Mouse (Mus musculus): Measurements from ENCODE around the gene Adgrf4. TPM values are rescaled to one million over a fixed set of nuclear protein-coding genes. Genes with fewer than 3 reads are reported as not detected.

The Adgrf4 gene
- polyA plus RNA-seq (2015; fragmentation: Nextera tagmentation; extraction: Ambion mirVana): 0.08 TPM in 1 of 2 replicates, not detected in the other

- H3K9ac ChIP-seq: no peak within 1 kb of the TSS
- H3K27ac ChIP-seq (replicated peaks): no peak within 1 kb of the TSS
- no peaks in the 10 kb centered on the region for H3K4me1 ChIP-seq
- H3K4me2 ChIP-seq: no peak within 1 kb of the TSS
- no peaks in the 10 kb centered on the region for H3K36me3 ChIP-seq
- no peak for ATAC-seq (ENCODE audit: extremely low read depth, insufficient number of reproducible peaks, low FRiP score, low TSS enrichment)
- H3K9me3 ChIP-seq: no peaks in the 10 kb centered on the region
- H3K27me3 ChIP-seq (replicated peaks): no peaks in the 10 kb centered on the region
- no peak within 1 kb of the TSS for H3K4me3 ChIP-seq
- WGBS: 68% methylated on average over 10 of the region's 10 CpGs
Observed at GRCm38 (mm10) chr17:42692136-42692535, at the start of gene Adgrf4. Adgrf4 (minus strand) TSS chr17:42692284.

- Histone ChIP-seq H3K9me3 (no peaks in the 10 kb centered on the region), H3K27ac (replicated peaks) (0 out of 2 replicates have a peak within 1 kb of the TSS, but pooled peaks have one; percentile 40), H3K9ac (no peak within 1 kb of the TSS), H3K4me3 (peak within 1 kb of the TSS; percentile 8; the same call in 1 of the 2 replicates), H3K4me1 (peaks cover 16% of the 10 kb centered on the region), H3K36me3 (no peaks in the 10 kb centered on the region), H3K4me2 (peak within 1 kb of the TSS; percentile 55), H3K27me3 (replicated peaks) (no peaks in the 10 kb centered on the region)
- WGBS: 12% methylated on average over 7 of the region's 7 CpGs
- no peak for ATAC-seq (ENCODE audit: extremely low read depth, insufficient number of reproducible peaks, low FRiP score, low TSS enrichment)
Observed at GRCm38 (mm10) chr17:42741801-42742217, 49.7 kb upstream of the Adgrf4 start, which contains the start of gene Adgrf2. Adgrf2 (minus strand) TSS chr17:42742179.

- H3K9ac ChIP-seq: no peak overlapping the region
- ATAC-seq (ENCODE audit: extremely low read depth, insufficient number of reproducible peaks, low FRiP score, low TSS enrichment): no peak
- no peak overlapping the region for H3K27ac ChIP-seq (replicated peaks)
- peaks cover 16% of the 10 kb centered on the region for H3K4me1 ChIP-seq
- H3K27me3 ChIP-seq (replicated peaks): no peaks in the 10 kb centered on the region
- WGBS: 73% methylated on average over 6 of the region's 6 CpGs
- no peaks in the 10 kb centered on the region for H3K36me3 ChIP-seq
- no peak overlapping the region for H3K4me3 ChIP-seq
- H3K9me3 ChIP-seq: no peaks in the 10 kb centered on the region
- no peak overlapping the region for H3K4me2 ChIP-seq
Observed at GRCm38 (mm10) chr17:42738794-42739193, 46.7 kb upstream of the Adgrf4 start.

- H3K4me1 ChIP-seq: no peaks in the 10 kb centered on the region
- 55% methylated on average over 3 of the region's 3 CpGs for WGBS
- H3K27me3 ChIP-seq (replicated peaks): no peaks in the 10 kb centered on the region
- no peaks in the 10 kb centered on the region for H3K9me3 ChIP-seq
- H3K9ac ChIP-seq: no peak overlapping the region
- ATAC-seq (ENCODE audit: extremely low read depth, insufficient number of reproducible peaks, low FRiP score, low TSS enrichment): no peak
- no peak overlapping the region for H3K27ac ChIP-seq (replicated peaks)
- H3K4me3 ChIP-seq: no peak overlapping the region
- H3K36me3 ChIP-seq: no peaks in the 10 kb centered on the region
- H3K4me2 ChIP-seq: no peak overlapping the region
Observed at GRCm38 (mm10) chr17:42717161-42717560, 25.1 kb upstream of the Adgrf4 start.

- Histone ChIP-seq H3K9ac (no peak overlapping the region), H3K4me2 (no peak overlapping the region), H3K9me3 (no peaks in the 10 kb centered on the region), H3K4me3 (no peak overlapping the region), H3K27me3 (replicated peaks) (no peaks in the 10 kb centered on the region), H3K27ac (replicated peaks) (no peak overlapping the region), H3K4me1 (no peaks in the 10 kb centered on the region), H3K36me3 (no peaks in the 10 kb centered on the region)
- WGBS: 90% methylated on average over 7 of the region's 7 CpGs
- ATAC-seq (ENCODE audit: extremely low read depth, insufficient number of reproducible peaks, low FRiP score, low TSS enrichment): no peak
Observed at GRCm38 (mm10) chr17:42714991-42715390, 22.9 kb upstream of the Adgrf4 start.

- Histone ChIP-seq H3K36me3 (no peaks in the 10 kb centered on the region), H3K4me2 (no peak overlapping the region), H3K9me3 (no peaks in the 10 kb centered on the region), H3K4me3 (no peak overlapping the region), H3K9ac (no peak overlapping the region), H3K4me1 (no peaks in the 10 kb centered on the region), H3K27me3 (replicated peaks) (no peaks in the 10 kb centered on the region), H3K27ac (replicated peaks) (no peak overlapping the region)
- ATAC-seq (ENCODE audit: extremely low read depth, insufficient number of reproducible peaks, low FRiP score, low TSS enrichment): no peak
- 82% methylated on average over 7 of the region's 7 CpGs for WGBS
Observed at GRCm38 (mm10) chr17:42710717-42711116, 18.6 kb upstream of the Adgrf4 start.

- no peaks in the 10 kb centered on the region for H3K4me1 ChIP-seq
- no peaks in the 10 kb centered on the region for H3K36me3 ChIP-seq
- WGBS: 68% methylated on average over 4 of the region's 4 CpGs
- no peak for ATAC-seq (ENCODE audit: extremely low read depth, insufficient number of reproducible peaks, low FRiP score, low TSS enrichment)
- H3K9me3 ChIP-seq: no peaks in the 10 kb centered on the region
- H3K4me2 ChIP-seq: no peak overlapping the region
- no peak overlapping the region for H3K27ac ChIP-seq (replicated peaks)
- H3K9ac ChIP-seq: no peak overlapping the region
- H3K27me3 ChIP-seq (replicated peaks): no peaks in the 10 kb centered on the region
- no peak overlapping the region for H3K4me3 ChIP-seq
Observed at GRCm38 (mm10) chr17:42705611-42706010, 13.5 kb upstream of the Adgrf4 start.

GRCm38 (mm10) chr17:42702198-42702597 is 10.1 kb upstream of the Adgrf4 start:
- ATAC-seq (ENCODE audit: extremely low read depth, insufficient number of reproducible peaks, low FRiP score, low TSS enrichment): no peak
- Histone ChIP-seq H3K27me3 (replicated peaks) (no peaks in the 10 kb centered on the region), H3K4me2 (no peak overlapping the region), H3K4me3 (no peak overlapping the region), H3K27ac (replicated peaks) (no peak overlapping the region), H3K36me3 (no peaks in the 10 kb centered on the region), H3K4me1 (no peaks in the 10 kb centered on the region), H3K9ac (no peak overlapping the region), H3K9me3 (no peaks in the 10 kb centered on the region)
- 83% methylated on average over 9 of the region's 9 CpGs for WGBS

- H3K4me1 ChIP-seq: no peaks in the 10 kb centered on the region
- H3K27ac ChIP-seq (replicated peaks): no peak overlapping the region
- WGBS: 66% methylated on average over 4 of the region's 4 CpGs
- no peak overlapping the region for H3K9ac ChIP-seq
- no peak overlapping the region for H3K4me3 ChIP-seq
- ATAC-seq (ENCODE audit: extremely low read depth, insufficient number of reproducible peaks, low FRiP score, low TSS enrichment): no peak
- no peaks in the 10 kb centered on the region for H3K27me3 ChIP-seq (replicated peaks)
- H3K36me3 ChIP-seq: no peaks in the 10 kb centered on the region
- no peaks in the 10 kb centered on the region for H3K9me3 ChIP-seq
- H3K4me2 ChIP-seq: no peak overlapping the region
Observed at GRCm38 (mm10) chr17:42694730-42695129, 2.6 kb upstream of the Adgrf4 start.

GRCm38 (mm10) chr17:42690531-42690930 is 1.6 kb downstream of the Adgrf4 start:
- no peaks in the 10 kb centered on the region for H3K9me3 ChIP-seq

GRCm38 (mm10) chr17:42658634-42659422 is 33.3 kb downstream of the Adgrf4 start:
- 16% methylated on average over 14 of the region's 14 CpGs for WGBS
- no peak for ATAC-seq (ENCODE audit: extremely low read depth, insufficient number of reproducible peaks, low FRiP score, low TSS enrichment)
- 0 out of 2 replicates have a peak overlapping the region, but pooled peaks have one; percentile 54 for H3K9ac ChIP-seq
- H3K9me3 ChIP-seq: 0 out of 2 replicates have a peak, but pooled peaks cover 2% of the 10 kb centered on the region
- H3K4me1 ChIP-seq: no peaks in the 10 kb centered on the region
- no peaks in the 10 kb centered on the region for H3K27me3 ChIP-seq (replicated peaks)
- H3K4me2 ChIP-seq: peak overlapping the region; percentile 48
- no peaks in the 10 kb centered on the region for H3K36me3 ChIP-seq
- H3K27ac ChIP-seq (replicated peaks): no peak overlapping the region
- no peak overlapping the region for H3K4me3 ChIP-seq

More at GRCm38 (mm10) chr17:42690531-42690930, 1.6 kb downstream of the Adgrf4 start:
- Histone ChIP-seq H3K4me2 (no peak overlapping the region), H3K9ac (no peak overlapping the region), H3K36me3 (no peaks in the 10 kb centered on the region), H3K4me1 (no peaks in the 10 kb centered on the region), H3K4me3 (no peak overlapping the region), H3K27me3 (replicated peaks) (no peaks in the 10 kb centered on the region), H3K27ac (replicated peaks) (no peak overlapping the region)
- WGBS: 84% methylated on average over 8 of the region's 8 CpGs
- no peak for ATAC-seq (ENCODE audit: extremely low read depth, insufficient number of reproducible peaks, low FRiP score, low TSS enrichment)

GRCm38 (mm10) chr17:42643416-42643815 is 48.7 kb downstream of the Adgrf4 start:
- Histone ChIP-seq H3K4me2 (no peak overlapping the region), H3K36me3 (no peaks in the 10 kb centered on the region), H3K4me3 (no peak overlapping the region), H3K4me1 (no peaks in the 10 kb centered on the region), H3K27me3 (replicated peaks) (no peaks in the 10 kb centered on the region), H3K9ac (no peak overlapping the region), H3K27ac (replicated peaks) (no peak overlapping the region), H3K9me3 (no peaks in the 10 kb centered on the region)
- 40% methylated on average over 3 of the region's 3 CpGs for WGBS
- no peak for ATAC-seq (ENCODE audit: extremely low read depth, insufficient number of reproducible peaks, low FRiP score, low TSS enrichment)
